Comparison of ENCODE assay signal across 16 mouse cellular contexts in genomic region chr1:22270131-22270530, GRCm38 (mm10).
"Had no signal": no experiment of that assay in that cellular context is flagged by ENCODE, and none has a peak within 500 bp of the region (broad histone marks: within the 10 kb centered on the region; RNA-seq: fewer than 3 reads in every experiment).

No protein-coding gene starts in this region.

- H3K4me3 ChIP-seq: neural tube, embryonic 13.5 days; neural tube, embryonic 15.5 days; stomach, embryonic 15.5 days had no signal

- DNase-seq: retina, postnatal 1 day; right cerebral cortex, adult 18-20 months; right cerebral cortex, postnatal 14 days; right cerebral cortex, postnatal 25 days; right cerebral cortex, postnatal 4 days; spleen, adult 18-20 months; thymus, adult 18-20 months; thymus, adult 2 months; thymus, postnatal 14 days; thymus, postnatal 25 days; thymus, postnatal 36 days; thymus, postnatal 4 days had no signal

- H3K27ac ChIP-seq: neural tube, embryonic 13.5 days; neural tube, embryonic 15.5 days; stomach, embryonic 15.5 days; stomach, postnatal 0 days had no signal
